Mouse (Mus musculus): ENCODE data around the gene Akap7. TPM values are rescaled to one million over a fixed set of nuclear protein-coding genes. Genes with fewer than 3 reads are reported as not detected.
A peak's percentile ranks its signal among the peaks of the same experiment; 100 is the strongest.

The Akap7 gene
- polyA plus RNA-seq, 1 experiment from 2014 or later, result 35.1 TPM

- no peak overlapping the region for H3K27ac ChIP-seq (replicated peaks; ENCODE audit: low read depth, low read length)
- H3K27me3 ChIP-seq (ENCODE audit: control insufficient read depth, insufficient read depth, low read length), result no peaks in the 10 kb centered on the region
- WGBS, result 66% methylated on average over 6 of the region's 6 CpGs
- H3K4me3 ChIP-seq (replicated peaks; ENCODE audit: low read depth, low read length), result no peak overlapping the region
- no peak for ATAC-seq (ENCODE audit: low FRiP score, low TSS enrichment)
- H3K4me2 ChIP-seq (ENCODE audit: low read length), result no peak overlapping the region
- H3K9me3 ChIP-seq (ENCODE audit: control insufficient read depth, low read length), result no peaks in the 10 kb centered on the region
- no peaks in the 10 kb centered on the region for H3K4me1 ChIP-seq (ENCODE audit: control insufficient read depth, insufficient read depth, low read length)
- no peak for DNase-seq
- H3K9ac ChIP-seq (replicated peaks; ENCODE audit: low read length), result no peak overlapping the region
- H3K36me3 ChIP-seq (ENCODE audit: control insufficient read depth, insufficient read depth, low read length), result no peaks in the 10 kb centered on the region
Measured at GRCm38 (mm10) chr10:25154225-25154624, 153.4 kb downstream of the Akap7 start.

- no peaks in the 10 kb centered on the region for H3K36me3 ChIP-seq (ENCODE audit: control insufficient read depth, insufficient read depth, low read length)
- H3K27ac ChIP-seq (replicated peaks; ENCODE audit: low read depth, low read length), result no peak overlapping the region
- H3K9me3 ChIP-seq (ENCODE audit: control insufficient read depth, low read length), result no peaks in the 10 kb centered on the region
- DNase-seq (no peak), ATAC-seq (ENCODE audit: low FRiP score, low TSS enrichment) (no peak)
- H3K27me3 ChIP-seq (ENCODE audit: control insufficient read depth, insufficient read depth, low read length), result no peaks in the 10 kb centered on the region
- WGBS, result 90% methylated on average over 7 of the region's 7 CpGs
- no peaks in the 10 kb centered on the region for H3K4me1 ChIP-seq (ENCODE audit: control insufficient read depth, insufficient read depth, low read length)
- no peak overlapping the region for H3K4me2 ChIP-seq (ENCODE audit: low read length)
- H3K9ac ChIP-seq (replicated peaks; ENCODE audit: low read length), result no peak overlapping the region
- no peak overlapping the region for H3K4me3 ChIP-seq (replicated peaks; ENCODE audit: low read depth, low read length)
Measured at GRCm38 (mm10) chr10:25151172-25151800, 156.4 kb downstream of the Akap7 start.

- H3K9ac ChIP-seq (replicated peaks; ENCODE audit: low read length), result no peak overlapping the region
- no peak overlapping the region for H3K4me3 ChIP-seq (replicated peaks; ENCODE audit: low read depth, low read length)
- 0 out of 2 replicates have a peak, but pooled peaks cover under 1% of the 10 kb centered on the region for H3K4me1 ChIP-seq (ENCODE audit: control insufficient read depth, insufficient read depth, low read length)
- H3K4me2 ChIP-seq (ENCODE audit: low read length), result no peak overlapping the region
- no peaks in the 10 kb centered on the region for H3K27me3 ChIP-seq (ENCODE audit: control insufficient read depth, insufficient read depth, low read length)
- H3K36me3 ChIP-seq (ENCODE audit: control insufficient read depth, insufficient read depth, low read length), result no peaks in the 10 kb centered on the region
- no peaks in the 10 kb centered on the region for H3K9me3 ChIP-seq (ENCODE audit: control insufficient read depth, low read length)
- ATAC-seq (ENCODE audit: low FRiP score, low TSS enrichment) (0 out of 2 replicates have a peak, but pooled peaks have one; percentile 53), DNase-seq (peak; percentile 27)
- WGBS, result 63% methylated on average over 12 of the region's 12 CpGs
- H3K27ac ChIP-seq (replicated peaks; ENCODE audit: low read depth, low read length), result peak overlapping the region; percentile 70
Measured at GRCm38 (mm10) chr10:25145851-25146250, 161.8 kb downstream of the Akap7 start.

- Histone ChIP-seq H3K27me3 (ENCODE audit: control insufficient read depth, insufficient read depth, low read length) (no peaks in the 10 kb centered on the region), H3K27ac (replicated peaks; ENCODE audit: low read depth, low read length) (peak overlapping the region; percentile 70), H3K4me3 (replicated peaks; ENCODE audit: low read depth, low read length) (no peak overlapping the region), H3K36me3 (ENCODE audit: control insufficient read depth, insufficient read depth, low read length) (no peaks in the 10 kb centered on the region), H3K9ac (replicated peaks; ENCODE audit: low read length) (0 out of 2 replicates have a peak overlapping the region, but pooled peaks have one; percentile 9), H3K4me1 (ENCODE audit: control insufficient read depth, insufficient read depth, low read length) (0 out of 2 replicates have a peak, but pooled peaks cover 3% of the 10 kb centered on the region), H3K4me2 (ENCODE audit: low read length) (no peak overlapping the region), H3K9me3 (ENCODE audit: control insufficient read depth, low read length) (no peaks in the 10 kb centered on the region)
- ATAC-seq (ENCODE audit: low FRiP score, low TSS enrichment) (peak; percentile 64), DNase-seq (peak; percentile 51)
- WGBS, result 66% methylated on average over 18 of the region's 18 CpGs
Measured at GRCm38 (mm10) chr10:25144787-25145761, 162.6 kb downstream of the Akap7 start.

- Histone ChIP-seq H3K9me3 (ENCODE audit: control insufficient read depth, low read length) (no peaks in the 10 kb centered on the region; the same call in 1 of the 2 replicates), H3K4me3 (replicated peaks; ENCODE audit: low read depth, low read length) (no peak overlapping the region), H3K27ac (replicated peaks; ENCODE audit: low read depth, low read length) (no peak overlapping the region), H3K36me3 (ENCODE audit: control insufficient read depth, insufficient read depth, low read length) (no peaks in the 10 kb centered on the region), H3K27me3 (ENCODE audit: control insufficient read depth, insufficient read depth, low read length) (no peaks in the 10 kb centered on the region), H3K4me2 (ENCODE audit: low read length) (no peak overlapping the region), H3K4me1 (ENCODE audit: control insufficient read depth, insufficient read depth, low read length) (0 out of 2 replicates have a peak, but pooled peaks cover 3% of the 10 kb centered on the region), H3K9ac (replicated peaks; ENCODE audit: low read length) (no peak overlapping the region)
- no peak for ATAC-seq (ENCODE audit: low FRiP score, low TSS enrichment)
- WGBS, result 89% methylated on average over 1 of the region's 1 CpGs
- DNase-seq, result no peak
Measured at GRCm38 (mm10) chr10:25141781-25142180, 165.9 kb downstream of the Akap7 start.

GRCm38 (mm10) chr10:25140155-25140755 is 167.4 kb downstream of the Akap7 start:
- no peak overlapping the region for H3K4me2 ChIP-seq (ENCODE audit: low read length)
- no peak overlapping the region for H3K27ac ChIP-seq (replicated peaks; ENCODE audit: low read depth, low read length)
- peak; percentile 88 for ATAC-seq (ENCODE audit: low FRiP score, low TSS enrichment)

GRCm38 (mm10) chr10:25133581-25133980 is 174.1 kb downstream of the Akap7 start:
- H3K36me3 ChIP-seq (ENCODE audit: control insufficient read depth, insufficient read depth, low read length), result no peaks in the 10 kb centered on the region
- H3K27ac ChIP-seq (replicated peaks; ENCODE audit: low read depth, low read length), result no peak overlapping the region
- H3K4me1 ChIP-seq (ENCODE audit: control insufficient read depth, insufficient read depth, low read length), result no peaks in the 10 kb centered on the region
- H3K4me2 ChIP-seq (ENCODE audit: low read length), result no peak overlapping the region
- no peak overlapping the region for H3K9ac ChIP-seq (replicated peaks; ENCODE audit: low read length)
- H3K9me3 ChIP-seq (ENCODE audit: control insufficient read depth, low read length), result no peaks in the 10 kb centered on the region; the same call in 1 of the 2 replicates
- no peak overlapping the region for H3K4me3 ChIP-seq (replicated peaks; ENCODE audit: low read depth, low read length)
- no peaks in the 10 kb centered on the region for H3K27me3 ChIP-seq (ENCODE audit: control insufficient read depth, insufficient read depth, low read length)
- ATAC-seq (ENCODE audit: low FRiP score, low TSS enrichment) (no peak), DNase-seq (no peak)
- 86% methylated on average over 1 of the region's 1 CpGs for WGBS

More at GRCm38 (mm10) chr10:25140155-25140755, 167.4 kb downstream of the Akap7 start:
- Histone ChIP-seq H3K4me3 (replicated peaks; ENCODE audit: low read depth, low read length) (no peak overlapping the region), H3K9me3 (ENCODE audit: control insufficient read depth, low read length) (no peaks in the 10 kb centered on the region; the same call in 1 of the 2 replicates), H3K36me3 (ENCODE audit: control insufficient read depth, insufficient read depth, low read length) (no peaks in the 10 kb centered on the region), H3K9ac (replicated peaks; ENCODE audit: low read length) (no peak overlapping the region), H3K4me1 (ENCODE audit: control insufficient read depth, insufficient read depth, low read length) (0 out of 2 replicates have a peak, but pooled peaks cover 3% of the 10 kb centered on the region), H3K27me3 (ENCODE audit: control insufficient read depth, insufficient read depth, low read length) (no peaks in the 10 kb centered on the region)
- DNase-seq, result peak; percentile 65
- WGBS, result 15% methylated on average over 14 of the region's 14 CpGs

- H3K36me3 ChIP-seq (ENCODE audit: control insufficient read depth, insufficient read depth, low read length), result no peaks in the 10 kb centered on the region
- no peaks in the 10 kb centered on the region for H3K4me1 ChIP-seq (ENCODE audit: control insufficient read depth, insufficient read depth, low read length)
- DNase-seq (no peak), ATAC-seq (ENCODE audit: low FRiP score, low TSS enrichment) (no peak)
- H3K4me3 ChIP-seq (replicated peaks; ENCODE audit: low read depth, low read length), result no peak overlapping the region
- H3K9me3 ChIP-seq (ENCODE audit: control insufficient read depth, low read length), result no peaks in the 10 kb centered on the region
- no peak overlapping the region for H3K27ac ChIP-seq (replicated peaks; ENCODE audit: low read depth, low read length)
- H3K4me2 ChIP-seq (ENCODE audit: low read length), result no peak overlapping the region
- no peak overlapping the region for H3K9ac ChIP-seq (replicated peaks; ENCODE audit: low read length)
- H3K27me3 ChIP-seq (ENCODE audit: control insufficient read depth, insufficient read depth, low read length), result no peaks in the 10 kb centered on the region
- 80% methylated on average over 5 of the region's 5 CpGs for WGBS
Measured at GRCm38 (mm10) chr10:25128455-25128863, 179.2 kb downstream of the Akap7 start.
